Mouse (Mus musculus): ENCODE results near the gene Tango6. TPM values are rescaled to one million over a fixed set of nuclear protein-coding genes. Genes with fewer than 3 reads are reported as not detected.

The Tango6 gene
- polyA plus RNA-seq, 1 experiment from 2014 or later: 6.0 TPM

- ATAC-seq (ENCODE audit: low read depth): no peak
- Histone ChIP-seq H3K9me3 (no peaks in the 10 kb centered on the region), H3K4me2 (peak overlapping the region; percentile 46), H3K27me3 (peaks cover 11% of the 10 kb centered on the region; the same call in 1 of the 2 replicates), H3K36me3 (no peaks in the 10 kb centered on the region), H3K27ac (replicated peaks) (peak overlapping the region; percentile 74), H3K9ac (peak overlapping the region; percentile 47; the same call in 1 of the 2 replicates), H3K4me3 (peak overlapping the region; percentile 10; the same call in 1 of the 2 replicates), H3K4me1 (replicated peaks) (peaks cover 35% of the 10 kb centered on the region)
- 17% methylated on average over 1 of the region's 1 CpGs for WGBS
These were observed 45.0 kb downstream of the Tango6 start for GRCm38 (mm10) chr8:106727889-106728288.

- no peaks in the 10 kb centered on the region for H3K9me3 ChIP-seq
- no peak overlapping the region for H3K4me2 ChIP-seq
- WGBS: 15% methylated on average over 5 of the region's 5 CpGs
- H3K4me1 ChIP-seq (replicated peaks): peaks cover 22% of the 10 kb centered on the region
- H3K36me3 ChIP-seq: 0 out of 2 replicates have a peak, but pooled peaks cover 7% of the 10 kb centered on the region
- H3K27me3 ChIP-seq: no peaks in the 10 kb centered on the region
- H3K9ac ChIP-seq: peak overlapping the region; percentile 8; the same call in 1 of the 2 replicates
- peak overlapping the region; percentile 64 for H3K27ac ChIP-seq (replicated peaks)
- H3K4me3 ChIP-seq: no peak overlapping the region
- ATAC-seq (ENCODE audit: low read depth): no peak
These were observed 50.1 kb downstream of the Tango6 start for GRCm38 (mm10) chr8:106732921-106733320.

DNA sequence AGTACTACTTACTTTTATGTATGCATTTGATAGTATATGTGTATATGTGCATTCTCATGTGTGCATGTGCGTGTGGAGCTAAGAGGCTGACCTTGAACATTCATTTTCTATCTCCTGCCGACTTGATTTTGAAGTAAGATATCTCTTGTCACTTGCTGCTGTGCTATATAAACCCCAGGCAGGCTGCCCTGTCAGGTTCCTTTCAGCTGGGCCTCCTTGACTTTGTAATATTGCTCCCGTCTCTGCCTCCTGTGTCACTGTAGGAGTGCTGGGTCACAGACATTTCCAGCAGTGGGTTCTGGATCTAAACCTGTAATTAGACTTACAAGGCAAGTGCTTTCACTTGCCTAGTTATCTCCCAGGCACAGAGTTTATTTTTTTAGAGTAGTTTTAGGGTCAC, 50.8 kb downstream of the Tango6 start:
- Histone ChIP-seq H3K27me3 (no peaks in the 10 kb centered on the region), H3K4me2 (no peak overlapping the region), H3K9me3 (no peaks in the 10 kb centered on the region), H3K27ac (replicated peaks) (peak overlapping the region; percentile 64; the same call in 1 of the 2 replicates), H3K4me1 (replicated peaks) (peaks cover 18% of the 10 kb centered on the region), H3K9ac (no peak overlapping the region), H3K36me3 (0 out of 2 replicates have a peak, but pooled peaks cover 7% of the 10 kb centered on the region), H3K4me3 (no peak overlapping the region)
- no peak for ATAC-seq (ENCODE audit: low read depth)
- 80% methylated on average over 3 of the region's 3 CpGs for WGBS

- H3K27ac ChIP-seq (replicated peaks): no peak overlapping the region
These were observed 51.4 kb downstream of the Tango6 start for GRCm38 (mm10) chr8:106734222-106734621.

DNA sequence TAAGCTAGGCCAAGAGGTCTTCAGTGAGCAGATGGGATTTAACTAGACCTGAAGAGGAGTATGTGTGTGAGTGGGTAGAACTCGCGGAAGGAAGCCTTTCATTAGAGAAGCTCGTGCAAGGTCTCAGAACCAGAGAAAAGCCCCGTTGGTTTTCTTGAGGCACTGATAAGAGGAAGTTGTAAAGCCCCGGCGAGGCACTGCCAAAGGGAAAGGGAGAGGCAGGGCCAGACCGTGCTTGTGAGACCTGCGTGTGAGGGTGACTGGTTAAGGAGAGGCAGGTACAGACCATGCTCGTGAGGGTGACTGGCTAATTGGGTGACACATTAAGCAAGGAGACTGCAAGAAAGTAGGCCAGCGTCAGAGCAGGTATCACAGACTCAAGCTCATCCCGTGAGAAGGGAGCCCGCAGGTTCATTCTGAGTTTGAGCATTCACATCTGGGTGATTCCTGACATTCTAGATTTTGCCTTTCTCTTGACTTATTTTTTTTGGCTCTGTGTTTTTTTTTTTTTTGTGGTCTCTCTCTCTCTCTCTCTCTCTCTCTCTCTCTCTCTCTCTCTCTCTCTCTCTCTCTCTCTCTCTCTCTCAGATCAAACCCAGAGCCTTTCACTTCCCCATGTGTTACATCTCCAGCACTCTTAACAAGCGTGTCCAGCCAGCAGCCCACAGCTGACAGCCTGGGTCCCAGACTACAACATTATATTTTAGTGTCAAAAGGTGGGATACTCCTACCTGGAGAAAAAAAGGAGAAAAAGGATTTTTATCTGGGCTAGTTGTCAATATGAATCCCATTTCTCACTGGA, 54.2 kb downstream of the Tango6 start:
- Histone ChIP-seq H3K4me3 (no peak overlapping the region), H3K27me3 (no peaks in the 10 kb centered on the region), H3K4me1 (replicated peaks) (peaks cover 18% of the 10 kb centered on the region), H3K9me3 (no peaks in the 10 kb centered on the region), H3K9ac (no peak overlapping the region), H3K36me3 (peaks cover 11% of the 10 kb centered on the region), H3K27ac (replicated peaks) (no peak overlapping the region), H3K4me2 (no peak overlapping the region)
- ATAC-seq (ENCODE audit: low read depth): no peak
- 84% methylated on average over 13 of the region's 13 CpGs for WGBS

More at GRCm38 (mm10) chr8:106734222-106734621, 51.4 kb downstream of the Tango6 start:
- no peak for ATAC-seq (ENCODE audit: low read depth)
- no peaks in the 10 kb centered on the region for H3K9me3 ChIP-seq
- H3K4me2 ChIP-seq: no peak overlapping the region
- no peak overlapping the region for H3K4me3 ChIP-seq
- peaks cover 9% of the 10 kb centered on the region; the same call in 1 of the 2 replicates for H3K36me3 ChIP-seq
- H3K27me3 ChIP-seq: no peaks in the 10 kb centered on the region
- H3K4me1 ChIP-seq (replicated peaks): peaks cover 18% of the 10 kb centered on the region
- H3K9ac ChIP-seq: no peak overlapping the region

DNA sequence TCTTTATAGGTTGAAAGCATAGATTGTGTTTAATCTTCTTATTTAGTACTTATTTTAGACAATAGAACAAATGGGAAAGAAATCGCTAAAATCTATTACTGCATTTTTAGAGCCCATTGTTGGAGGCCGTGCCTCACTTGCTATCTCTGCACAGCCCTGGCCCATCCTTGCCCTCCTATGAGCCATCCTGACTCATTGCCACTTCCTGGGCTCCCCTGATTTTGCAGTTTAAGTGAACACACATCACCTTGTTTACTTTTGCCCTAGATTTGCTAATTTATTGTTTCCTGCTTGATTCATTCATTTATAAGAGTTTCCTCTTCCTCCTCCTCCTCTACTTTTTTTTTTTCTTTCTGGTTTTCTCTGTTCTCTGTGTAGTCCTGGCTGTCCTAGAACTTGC, 55.0 kb downstream of the Tango6 start:
- H3K27me3 ChIP-seq: no peaks in the 10 kb centered on the region
- H3K36me3 ChIP-seq: peaks cover 15% of the 10 kb centered on the region
- H3K9ac ChIP-seq: no peak overlapping the region
- H3K4me1 ChIP-seq (replicated peaks): peaks cover 11% of the 10 kb centered on the region
- H3K27ac ChIP-seq (replicated peaks): no peak overlapping the region
- H3K4me3 ChIP-seq: no peak overlapping the region
- no peak overlapping the region for H3K4me2 ChIP-seq
- WGBS: 95% methylated on average over 2 of the region's 2 CpGs
- no peak for ATAC-seq (ENCODE audit: low read depth)
- H3K9me3 ChIP-seq: no peaks in the 10 kb centered on the region

DNA sequence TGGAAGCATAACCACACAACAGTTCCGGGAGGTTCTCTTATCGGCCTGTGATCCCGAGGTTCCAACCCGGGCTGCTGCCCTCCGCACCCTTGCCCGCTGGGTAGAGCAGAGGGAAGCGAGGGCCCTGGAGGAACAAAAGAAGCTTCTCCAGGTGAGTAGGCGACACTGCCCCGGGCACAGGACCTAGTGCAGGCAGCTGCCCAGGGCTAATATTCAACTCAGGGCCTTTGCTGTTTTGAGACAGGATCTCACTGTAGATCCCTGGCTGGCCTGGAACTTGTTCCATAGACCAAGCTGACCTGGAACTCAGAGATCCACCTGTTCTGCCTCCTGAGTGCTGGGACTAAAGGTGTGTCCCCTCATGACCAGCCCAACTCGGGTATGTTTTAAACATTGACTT, 59.5 kb downstream of the Tango6 start:
- Histone ChIP-seq H3K27me3 (no peaks in the 10 kb centered on the region), H3K9ac (no peak overlapping the region), H3K4me3 (no peak overlapping the region), H3K36me3 (peaks cover 17% of the 10 kb centered on the region), H3K4me2 (no peak overlapping the region), H3K9me3 (no peaks in the 10 kb centered on the region), H3K4me1 (replicated peaks) (no peaks in the 10 kb centered on the region), H3K27ac (replicated peaks) (no peak overlapping the region)
- ATAC-seq (ENCODE audit: low read depth): no peak
- WGBS: 94% methylated on average over 10 of the region's 10 CpGs

GRCm38 (mm10) chr8:106743361-106743760, 60.5 kb downstream of the Tango6 start:
- no peak overlapping the region for H3K4me2 ChIP-seq
- no peak overlapping the region for H3K27ac ChIP-seq (replicated peaks)
- WGBS: 81% methylated on average over 1 of the region's 1 CpGs
- no peaks in the 10 kb centered on the region for H3K27me3 ChIP-seq
- H3K4me1 ChIP-seq (replicated peaks): 0 out of 2 replicates have a peak, but pooled peaks cover 2% of the 10 kb centered on the region
- H3K9ac ChIP-seq: no peak overlapping the region
- ATAC-seq (ENCODE audit: low read depth): peak; percentile 56; the same call in 1 of the 2 replicates
- H3K4me3 ChIP-seq: no peak overlapping the region
- peaks cover 17% of the 10 kb centered on the region for H3K36me3 ChIP-seq
- no peaks in the 10 kb centered on the region for H3K9me3 ChIP-seq

GRCm38 (mm10) chr8:106753436-106753835, 70.6 kb downstream of the Tango6 start:
- WGBS: 71% methylated on average over 3 of the region's 3 CpGs
- H3K4me3 ChIP-seq: no peak overlapping the region
- H3K27ac ChIP-seq (replicated peaks): no peak overlapping the region
- H3K36me3 ChIP-seq: no peaks in the 10 kb centered on the region
- no peaks in the 10 kb centered on the region for H3K9me3 ChIP-seq
- H3K9ac ChIP-seq: no peak overlapping the region
- H3K27me3 ChIP-seq: no peaks in the 10 kb centered on the region
- 0 out of 2 replicates have a peak, but pooled peaks cover 8% of the 10 kb centered on the region for H3K4me1 ChIP-seq (replicated peaks)
- ATAC-seq (ENCODE audit: low read depth): no peak
- H3K4me2 ChIP-seq: no peak overlapping the region

GRCm38 (mm10) chr8:106761317-106761716, 78.4 kb downstream of the Tango6 start:
- no peak for ATAC-seq (ENCODE audit: low read depth)
- Histone ChIP-seq H3K4me1 (replicated peaks) (peaks cover 30% of the 10 kb centered on the region), H3K4me2 (no peak overlapping the region), H3K36me3 (no peaks in the 10 kb centered on the region), H3K4me3 (no peak overlapping the region), H3K27me3 (no peaks in the 10 kb centered on the region), H3K9me3 (no peaks in the 10 kb centered on the region), H3K27ac (replicated peaks) (peak overlapping the region; percentile 67), H3K9ac (0 out of 2 replicates have a peak overlapping the region, but pooled peaks have one; percentile 3)
- 40% methylated on average over 4 of the region's 4 CpGs for WGBS

DNA sequence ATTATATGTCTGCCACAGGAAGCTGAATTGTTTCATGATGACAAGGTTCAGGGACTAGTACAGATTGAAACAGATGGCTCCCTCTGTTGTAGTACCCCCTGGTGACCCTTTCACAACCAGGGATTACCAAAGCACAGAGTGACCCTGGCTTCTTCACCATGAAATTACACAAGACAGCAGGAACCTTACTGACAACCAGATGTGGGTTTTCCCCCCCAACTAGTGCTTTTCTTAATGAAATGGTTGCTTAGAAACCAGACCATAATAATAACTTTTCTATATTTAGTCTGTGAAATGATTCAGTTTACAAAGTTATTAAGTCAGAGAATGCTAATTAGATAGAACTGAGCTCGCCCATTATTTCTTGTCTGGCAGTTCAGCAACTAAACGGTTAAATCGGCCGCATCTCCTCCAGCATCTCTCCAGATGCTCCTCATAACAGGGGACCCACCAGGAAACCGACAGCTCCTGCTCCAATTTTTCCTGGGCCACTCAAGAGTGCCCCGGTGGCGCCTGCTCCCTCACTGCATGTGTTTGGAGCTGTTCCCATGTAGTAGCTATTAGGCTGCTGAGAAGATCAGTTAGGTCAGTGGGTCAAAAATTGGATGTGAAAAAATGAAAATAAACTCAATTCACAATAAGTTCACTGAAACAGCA, 79.1 kb downstream of the Tango6 start:
- Histone ChIP-seq H3K27ac (replicated peaks) (peak overlapping the region; percentile 59), H3K9ac (no peak overlapping the region), H3K4me3 (no peak overlapping the region), H3K27me3 (no peaks in the 10 kb centered on the region), H3K36me3 (no peaks in the 10 kb centered on the region), H3K4me1 (replicated peaks) (peaks cover 30% of the 10 kb centered on the region), H3K4me2 (no peak overlapping the region), H3K9me3 (no peaks in the 10 kb centered on the region)
- WGBS: 25% methylated on average over 7 of the region's 7 CpGs
- 0 out of 2 replicates have a peak, but pooled peaks have one; percentile 67 for ATAC-seq (ENCODE audit: low read depth)

DNA sequence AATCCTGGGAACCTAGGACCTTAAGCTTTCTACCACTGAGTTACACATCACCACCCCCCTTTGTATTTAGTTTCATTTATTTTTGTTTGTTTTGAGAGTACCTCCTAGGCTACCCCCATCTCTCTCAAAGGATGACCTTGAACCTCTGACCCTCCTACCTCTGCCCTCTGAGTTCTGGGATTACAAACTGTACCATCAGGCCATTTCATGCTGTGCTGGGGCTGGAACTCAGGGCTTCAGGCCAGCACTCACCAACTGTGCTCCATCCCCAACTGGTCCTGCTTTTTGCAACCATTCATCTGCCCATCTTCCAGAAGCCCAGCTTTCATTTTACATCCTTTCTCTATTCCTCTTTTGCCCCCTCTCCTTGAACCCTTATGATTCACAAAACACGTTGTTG, 81.7 kb downstream of the Tango6 start:
- no peak overlapping the region for H3K27ac ChIP-seq (replicated peaks)
- H3K9me3 ChIP-seq: no peaks in the 10 kb centered on the region
- H3K4me1 ChIP-seq (replicated peaks): peaks cover 23% of the 10 kb centered on the region
- H3K4me3 ChIP-seq: no peak overlapping the region
- no peak overlapping the region for H3K4me2 ChIP-seq
- WGBS: 84% methylated on average over 1 of the region's 1 CpGs
- H3K36me3 ChIP-seq: no peaks in the 10 kb centered on the region
- ATAC-seq (ENCODE audit: low read depth): no peak
- H3K9ac ChIP-seq: no peak overlapping the region
- no peaks in the 10 kb centered on the region for H3K27me3 ChIP-seq

All from neural tube, embryonic 13.5 days (tissue).